Mouse (Mus musculus): ENCODE measurements around the gene Gm20388. TPM values are rescaled to one million over a fixed set of nuclear protein-coding genes. Genes with fewer than 3 reads are reported as not detected.
A peak's percentile ranks its signal among the peaks of the same experiment; 100 is the strongest.

Gene Gm20388
- total and polyA plus RNA-seq, 2 experiments from 2014 or later: 51.3 TPM; not detected in 1

DNA sequence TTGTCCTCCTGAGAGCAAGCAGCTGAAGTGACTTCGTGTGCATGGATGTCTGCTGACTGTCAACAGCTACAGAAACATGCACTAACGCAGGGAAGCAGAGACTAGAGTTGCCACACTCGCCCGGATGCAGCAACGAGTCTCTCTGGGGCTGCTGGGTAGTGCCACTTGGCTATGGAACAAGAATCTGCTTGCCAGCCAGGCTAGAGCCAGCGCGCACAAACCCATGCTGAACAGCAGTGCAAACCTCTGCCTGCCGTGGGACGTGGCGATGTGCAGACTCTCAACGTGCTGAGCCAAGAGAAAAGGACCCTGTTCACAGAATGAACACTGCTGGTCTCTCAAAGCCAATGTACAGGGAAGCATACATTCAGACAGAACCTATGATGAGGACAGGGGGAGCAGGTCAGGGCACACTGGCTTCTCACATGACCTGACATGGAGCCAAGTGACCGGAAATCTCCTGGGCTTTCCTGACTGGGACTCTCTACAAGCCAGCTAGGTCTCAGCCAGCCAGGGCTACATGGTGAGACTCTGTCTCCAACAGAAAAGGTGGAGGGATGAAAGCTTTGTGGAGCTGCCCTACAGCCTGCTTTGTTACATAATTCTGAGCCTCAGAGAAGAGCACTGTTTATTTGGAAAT is 1901.4 kb downstream of the Gm20388 start:
- Histone ChIP-seq H3K4me1 (ENCODE audit: insufficient read depth) (no peaks in the 10 kb centered on the region), H3K4me2 (ENCODE audit: low read depth) (no peak overlapping the region), H3K27me3 (ENCODE audit: insufficient read depth, low read length) (no peaks in the 10 kb centered on the region), H3K9me3 (ENCODE audit: low read length) (no peaks in the 10 kb centered on the region), H3K36me3 (ENCODE audit: insufficient read depth) (peaks cover 28% of the 10 kb centered on the region), H3K9ac (no peak overlapping the region), H3K4me3 (ENCODE audit: low read depth, low read length) (no peak overlapping the region), H3K27ac (ENCODE audit: low read depth, low read length) (no peak overlapping the region)
- 90% methylated on average over 12 of the region's 12 CpGs for WGBS
- TF ChIP-seq CTCF (IDR thresholded peaks at IDR 0.05; ENCODE audit: low read depth): no peak
- no peak for ATAC-seq
- DNase-seq: no peak

DNA sequence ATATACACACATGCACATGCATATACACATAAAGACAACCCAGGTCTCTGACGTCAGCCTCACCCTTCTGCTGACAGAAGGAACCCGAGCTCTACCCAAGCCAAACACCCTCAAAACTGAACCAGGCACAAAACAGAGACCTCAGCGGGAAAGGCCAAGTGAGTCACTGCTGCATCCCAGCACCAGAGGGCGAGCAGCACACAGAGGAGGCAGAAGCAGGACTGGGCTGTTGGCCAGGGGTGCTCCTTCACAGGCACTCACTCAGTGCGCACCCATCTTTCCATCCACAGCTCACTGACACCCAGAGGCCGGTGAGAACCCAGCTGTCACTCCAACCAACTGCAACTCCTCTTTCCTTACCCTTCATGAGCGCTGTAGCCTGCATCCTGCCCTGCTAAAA is 1907.6 kb downstream of the Gm20388 start:
- TF ChIP-seq CTCF (IDR thresholded peaks at IDR 0.05; ENCODE audit: low read depth): no peak
- WGBS: 80% methylated on average over 7 of the region's 7 CpGs
- H3K27ac ChIP-seq (ENCODE audit: low read depth, low read length): no peak overlapping the region
- ATAC-seq (no peak), DNase-seq (no peak)
- no peak overlapping the region for H3K4me3 ChIP-seq (ENCODE audit: low read depth, low read length)
- H3K9ac ChIP-seq: no peak overlapping the region
- H3K27me3 ChIP-seq (ENCODE audit: insufficient read depth, low read length): no peaks in the 10 kb centered on the region
- peaks cover 37% of the 10 kb centered on the region for H3K36me3 ChIP-seq (ENCODE audit: insufficient read depth)
- H3K4me2 ChIP-seq (ENCODE audit: low read depth): no peak overlapping the region
- H3K9me3 ChIP-seq (ENCODE audit: low read length): no peaks in the 10 kb centered on the region
- no peaks in the 10 kb centered on the region for H3K4me1 ChIP-seq (ENCODE audit: insufficient read depth)

DNA sequence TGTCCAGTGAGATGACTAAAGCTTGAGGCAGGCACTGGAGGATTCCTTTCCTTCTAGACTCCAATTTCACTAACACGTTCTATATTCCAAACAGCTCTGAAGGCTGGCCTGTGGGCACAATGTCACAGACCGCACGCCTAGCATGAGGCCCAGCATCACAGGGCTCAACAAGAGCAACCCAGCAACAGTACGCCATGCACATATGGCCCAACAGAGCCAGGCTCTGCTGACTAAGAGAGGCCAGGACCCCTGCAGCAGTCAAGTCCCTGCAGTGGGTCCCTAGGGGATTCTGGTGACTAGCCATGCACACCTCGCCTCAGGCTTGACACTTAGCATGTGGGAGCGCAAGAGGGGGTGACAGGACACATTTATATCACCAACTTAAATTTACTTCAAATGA is 1910.2 kb downstream of the Gm20388 start:
- Histone ChIP-seq H3K9me3 (ENCODE audit: low read length) (no peaks in the 10 kb centered on the region), H3K27ac (ENCODE audit: low read depth, low read length) (no peak overlapping the region), H3K36me3 (ENCODE audit: insufficient read depth) (peaks cover 27% of the 10 kb centered on the region), H3K9ac (no peak overlapping the region), H3K27me3 (ENCODE audit: insufficient read depth, low read length) (no peaks in the 10 kb centered on the region), H3K4me2 (ENCODE audit: low read depth) (no peak overlapping the region), H3K4me3 (ENCODE audit: low read depth, low read length) (no peak overlapping the region), H3K4me1 (ENCODE audit: insufficient read depth) (no peaks in the 10 kb centered on the region)
- no peak for TF ChIP-seq CTCF (IDR thresholded peaks at IDR 0.05; ENCODE audit: low read depth)
- ATAC-seq: no peak
- no peak for DNase-seq
- 95% methylated on average over 6 of the region's 6 CpGs for WGBS

- WGBS: 91% methylated on average over 11 of the region's 11 CpGs
- H3K9me3 ChIP-seq (ENCODE audit: low read length): no peaks in the 10 kb centered on the region
- H3K36me3 ChIP-seq (ENCODE audit: insufficient read depth): peaks cover 27% of the 10 kb centered on the region
- no peak overlapping the region for H3K27ac ChIP-seq (ENCODE audit: low read depth, low read length)
- no peaks in the 10 kb centered on the region for H3K27me3 ChIP-seq (ENCODE audit: insufficient read depth, low read length)
- ATAC-seq: no peak
- no peak overlapping the region for H3K4me2 ChIP-seq (ENCODE audit: low read depth)
- no peak overlapping the region for H3K9ac ChIP-seq
- H3K4me1 ChIP-seq (ENCODE audit: insufficient read depth): no peaks in the 10 kb centered on the region
- no peak for DNase-seq
- no peak overlapping the region for H3K4me3 ChIP-seq (ENCODE audit: low read depth, low read length)
- TF ChIP-seq CTCF (IDR thresholded peaks at IDR 0.05; ENCODE audit: low read depth): no peak
Measured at GRCm38 (mm10) chr8:121821320-121821719, 1910.7 kb downstream of the Gm20388 start.

DNA sequence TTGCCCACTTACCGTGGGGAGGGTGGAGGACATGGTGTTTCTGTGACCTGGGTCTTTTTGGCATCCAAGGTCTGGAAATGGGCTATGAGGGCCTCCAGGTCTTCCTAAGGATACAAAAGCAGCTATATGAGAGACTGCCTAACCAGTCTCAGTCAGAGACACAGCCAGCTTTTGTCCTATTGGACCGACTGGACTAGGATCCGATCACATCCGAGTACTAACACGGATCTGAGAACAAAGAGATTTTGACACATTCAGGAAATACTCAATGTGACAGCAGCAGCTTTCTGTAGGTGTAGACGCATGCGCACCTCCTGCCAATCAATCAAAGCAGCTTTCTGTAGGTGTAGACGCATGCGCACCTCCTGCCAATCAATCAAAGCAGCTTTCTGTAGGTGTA is 1911.1 kb downstream of the Gm20388 start:
- Histone ChIP-seq H3K27ac (ENCODE audit: low read depth, low read length) (no peak overlapping the region), H3K4me3 (ENCODE audit: low read depth, low read length) (no peak overlapping the region), H3K9ac (no peak overlapping the region), H3K9me3 (ENCODE audit: low read length) (no peaks in the 10 kb centered on the region), H3K27me3 (ENCODE audit: insufficient read depth, low read length) (no peaks in the 10 kb centered on the region), H3K4me2 (ENCODE audit: low read depth) (no peak overlapping the region), H3K36me3 (ENCODE audit: insufficient read depth) (peaks cover 27% of the 10 kb centered on the region), H3K4me1 (ENCODE audit: insufficient read depth) (no peaks in the 10 kb centered on the region)
- no peak for TF ChIP-seq CTCF (IDR thresholded peaks at IDR 0.05; ENCODE audit: low read depth)
- DNase-seq (no peak), ATAC-seq (no peak)
- WGBS: 86% methylated on average over 9 of the region's 9 CpGs

DNA sequence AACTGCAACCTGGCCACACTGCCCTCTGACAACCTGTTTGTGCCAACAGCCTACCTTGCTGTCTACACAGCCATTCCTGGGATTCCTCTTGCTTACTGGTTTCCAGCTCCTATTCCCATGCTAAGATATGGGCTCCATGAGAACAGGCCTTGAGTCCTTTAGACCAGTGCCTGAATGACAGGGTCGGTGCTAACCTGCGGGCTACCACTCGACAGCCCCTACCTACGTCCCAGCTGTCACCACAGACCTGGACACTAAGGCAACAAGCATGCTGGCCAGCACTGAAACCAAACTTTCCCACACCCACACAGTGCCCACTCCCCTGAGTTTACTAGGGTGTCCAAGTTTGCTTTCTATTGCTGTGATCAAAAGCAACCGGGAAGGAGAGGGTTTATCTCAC is 1917.1 kb downstream of the Gm20388 start:
- H3K4me2 ChIP-seq (ENCODE audit: low read depth): no peak overlapping the region
- no peak overlapping the region for H3K4me3 ChIP-seq (ENCODE audit: low read depth, low read length)
- H3K4me1 ChIP-seq (ENCODE audit: insufficient read depth): peaks cover 9% of the 10 kb centered on the region
- H3K27me3 ChIP-seq (ENCODE audit: insufficient read depth, low read length): no peaks in the 10 kb centered on the region
- DNase-seq (no peak), ATAC-seq (no peak)
- H3K27ac ChIP-seq (ENCODE audit: low read depth, low read length): no peak overlapping the region
- no peaks in the 10 kb centered on the region for H3K36me3 ChIP-seq (ENCODE audit: insufficient read depth)
- H3K9me3 ChIP-seq (ENCODE audit: low read length): no peaks in the 10 kb centered on the region
- 96% methylated on average over 5 of the region's 5 CpGs for WGBS
- no peak for TF ChIP-seq CTCF (IDR thresholded peaks at IDR 0.05; ENCODE audit: low read depth)
- H3K9ac ChIP-seq: no peak overlapping the region

GRCm38 (mm10) chr8:121828376-121829023 is 1917.9 kb downstream of the Gm20388 start:
- Histone ChIP-seq H3K4me1 (ENCODE audit: insufficient read depth) (peaks cover 9% of the 10 kb centered on the region), H3K9me3 (ENCODE audit: low read length) (no peaks in the 10 kb centered on the region), H3K27ac (ENCODE audit: low read depth, low read length) (no peak overlapping the region), H3K4me2 (ENCODE audit: low read depth) (peak overlapping the region; percentile 87), H3K4me3 (ENCODE audit: low read depth, low read length) (peak overlapping the region; percentile 76), H3K9ac (peak overlapping the region; percentile 71), H3K36me3 (ENCODE audit: insufficient read depth) (no peaks in the 10 kb centered on the region), H3K27me3 (ENCODE audit: insufficient read depth, low read length) (no peaks in the 10 kb centered on the region)
- WGBS: 38% methylated on average over 10 of the region's 10 CpGs
- no peak for ATAC-seq
- no peak for DNase-seq
- no peak for TF ChIP-seq CTCF (IDR thresholded peaks at IDR 0.05; ENCODE audit: low read depth)

Measured in forebrain, postnatal 0 days (tissue).